Mouse (Mus musculus): Measurements from ENCODE around the gene Alpk3. TPM values are rescaled to one million over a fixed set of nuclear protein-coding genes. Genes with fewer than 3 reads are reported as not detected.
A peak's percentile ranks its signal among the peaks of the same experiment; 100 is the strongest.

Gene Alpk3
- polyA plus RNA-seq, 1 experiment from 2014 or later, result 0.11 TPM

DNA sequence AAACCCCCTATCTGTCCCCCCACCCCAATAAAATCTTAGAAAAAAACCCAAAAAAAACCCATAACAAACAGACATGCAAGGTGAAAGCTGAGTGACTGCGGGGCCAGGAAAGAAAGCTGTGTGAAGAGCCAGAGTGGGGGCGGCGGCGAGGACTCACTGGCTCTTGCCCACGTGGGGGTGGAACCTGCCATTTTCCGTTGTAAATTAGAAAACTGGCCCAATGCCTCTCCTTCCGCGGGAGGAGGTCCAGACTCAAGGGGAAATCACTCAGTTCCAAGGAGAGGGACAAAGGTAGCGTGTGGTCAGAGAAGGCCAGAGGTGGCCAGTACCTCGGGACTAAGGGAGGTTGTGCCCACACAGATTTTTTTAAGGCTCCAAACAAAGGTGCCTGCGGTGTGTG is 4.5 kb downstream of the Alpk3 start:
- WGBS, result 77% methylated on average over 11 of the region's 11 CpGs
- Histone ChIP-seq H3K27ac (replicated peaks) (no peak overlapping the region), H3K4me2 (replicated peaks; ENCODE audit: low read depth) (no peak overlapping the region), H3K4me1 (replicated peaks; ENCODE audit: control insufficient read depth, insufficient read depth) (no peaks in the 10 kb centered on the region), H3K9me3 (ENCODE audit: control insufficient read depth, low read length) (no peaks in the 10 kb centered on the region), H3K9ac (ENCODE audit: low read length) (no peak overlapping the region), H3K4me3 (ENCODE audit: low read depth, low read length) (no peak overlapping the region), H3K27me3 (ENCODE audit: control insufficient read depth, insufficient read depth, low read length) (no peaks in the 10 kb centered on the region), H3K36me3 (ENCODE audit: control insufficient read depth, insufficient read depth, low read length) (no peaks in the 10 kb centered on the region)
- DNase-seq (ENCODE audit: low spot score), result no peak
- ATAC-seq (ENCODE audit: low FRiP score, low TSS enrichment), result no peak
- TF ChIP-seq EP300 (optimal IDR thresholded peaks at IDR 0.05) (no peak), CTCF (IDR thresholded peaks at IDR 0.05; ENCODE audit: low read depth) (no peak)

DNA sequence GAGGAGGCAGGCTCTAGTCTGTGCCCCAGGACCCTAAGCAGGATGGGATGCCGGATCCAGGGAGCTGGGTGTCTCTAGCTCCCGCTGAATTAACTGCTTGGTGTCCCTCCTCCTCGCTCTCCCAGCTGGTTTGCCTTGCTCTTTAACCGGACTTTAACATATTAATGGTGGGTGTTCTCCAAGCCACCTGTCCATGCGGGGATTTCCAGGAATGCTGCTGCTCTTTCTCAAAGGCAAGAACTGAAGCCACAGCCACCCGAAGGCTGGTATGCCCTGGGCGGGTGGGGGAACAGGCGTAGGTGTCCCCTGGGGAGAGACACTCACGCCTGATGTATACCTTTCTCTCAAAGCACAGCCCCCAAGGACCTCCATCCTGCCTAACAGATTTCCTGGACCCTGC is 5.9 kb downstream of the Alpk3 start:
- Histone ChIP-seq H3K4me3 (ENCODE audit: low read depth, low read length) (no peak overlapping the region), H3K4me2 (replicated peaks; ENCODE audit: low read depth) (no peak overlapping the region), H3K9me3 (ENCODE audit: control insufficient read depth, low read length) (no peaks in the 10 kb centered on the region), H3K4me1 (replicated peaks; ENCODE audit: control insufficient read depth, insufficient read depth) (no peaks in the 10 kb centered on the region), H3K9ac (ENCODE audit: low read length) (no peak overlapping the region), H3K27ac (replicated peaks) (no peak overlapping the region), H3K36me3 (ENCODE audit: control insufficient read depth, insufficient read depth, low read length) (no peaks in the 10 kb centered on the region), H3K27me3 (ENCODE audit: control insufficient read depth, insufficient read depth, low read length) (no peaks in the 10 kb centered on the region)
- TF ChIP-seq EP300 (optimal IDR thresholded peaks at IDR 0.05), result no peak
- no peak for DNase-seq (ENCODE audit: low spot score)
- no peak for ATAC-seq (ENCODE audit: low FRiP score, low TSS enrichment)
- WGBS, result 68% methylated on average over 9 of the region's 9 CpGs

DNA sequence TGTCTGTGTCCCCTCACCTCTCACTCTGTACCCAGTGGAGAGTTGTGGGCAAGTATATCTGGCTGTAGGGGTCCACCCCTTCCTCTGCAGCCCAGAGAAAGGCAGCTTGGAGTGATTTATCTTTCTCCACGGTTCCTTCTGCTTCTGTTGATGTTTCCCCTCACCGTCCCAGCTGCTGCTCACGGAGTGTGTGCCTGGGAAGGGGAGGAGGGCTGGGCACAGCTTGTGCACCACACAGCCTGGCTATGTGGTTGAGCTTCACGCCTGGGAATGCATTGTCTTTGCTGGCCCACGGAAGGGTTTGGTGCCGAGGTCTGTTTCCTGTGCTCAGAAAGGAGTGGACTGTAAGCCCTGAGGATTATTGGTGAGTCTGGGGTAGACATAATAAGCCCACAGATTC is 9.3 kb downstream of the Alpk3 start:
- H3K4me1 ChIP-seq (replicated peaks; ENCODE audit: control insufficient read depth, insufficient read depth), result no peaks in the 10 kb centered on the region
- H3K4me3 ChIP-seq (ENCODE audit: low read depth, low read length), result no peak overlapping the region
- DNase-seq (ENCODE audit: low spot score), result no peak
- H3K27ac ChIP-seq (replicated peaks), result no peak overlapping the region
- no peak for TF ChIP-seq EP300 (optimal IDR thresholded peaks at IDR 0.05)
- TF ChIP-seq CTCF (IDR thresholded peaks at IDR 0.05; ENCODE audit: low read depth), result no peak
- H3K27me3 ChIP-seq (ENCODE audit: control insufficient read depth, insufficient read depth, low read length), result no peaks in the 10 kb centered on the region
- no peak for ATAC-seq (ENCODE audit: low FRiP score, low TSS enrichment)
- no peaks in the 10 kb centered on the region for H3K36me3 ChIP-seq (ENCODE audit: control insufficient read depth, insufficient read depth, low read length)
- H3K9ac ChIP-seq (ENCODE audit: low read length), result no peak overlapping the region
- H3K4me2 ChIP-seq (replicated peaks; ENCODE audit: low read depth), result no peak overlapping the region
- 14% methylated on average over 6 of the region's 6 CpGs for WGBS
- H3K9me3 ChIP-seq (ENCODE audit: control insufficient read depth, low read length), result no peaks in the 10 kb centered on the region

DNA sequence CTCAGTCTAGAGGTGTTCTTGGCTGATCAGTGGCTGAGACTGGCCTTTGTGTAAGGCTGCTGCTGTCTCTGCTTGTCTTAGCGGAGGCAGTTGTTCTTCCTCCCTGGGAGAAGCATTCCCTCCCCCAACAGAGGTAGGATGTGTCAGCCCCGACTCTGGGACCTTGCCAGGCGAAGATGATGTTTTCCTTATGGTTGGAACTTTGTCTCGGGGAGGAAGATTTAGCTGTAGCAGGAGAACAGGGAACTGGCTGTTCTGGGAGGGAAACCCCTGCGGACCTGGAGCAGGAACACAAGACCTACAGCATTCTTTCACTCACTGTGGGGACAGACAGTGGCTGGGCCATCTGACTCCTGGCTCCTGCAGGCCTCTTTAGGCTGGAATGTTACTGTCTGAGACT is 15.1 kb downstream of the Alpk3 start:
- no peak overlapping the region for H3K27ac ChIP-seq (replicated peaks)
- no peaks in the 10 kb centered on the region for H3K9me3 ChIP-seq (ENCODE audit: control insufficient read depth, low read length)
- H3K9ac ChIP-seq (ENCODE audit: low read length), result no peak overlapping the region
- TF ChIP-seq EP300 (optimal IDR thresholded peaks at IDR 0.05) (no peak), CTCF (IDR thresholded peaks at IDR 0.05; ENCODE audit: low read depth) (no peak)
- peak; percentile 43 for DNase-seq (ENCODE audit: low spot score)
- H3K27me3 ChIP-seq (ENCODE audit: control insufficient read depth, insufficient read depth, low read length), result no peaks in the 10 kb centered on the region
- H3K4me3 ChIP-seq (ENCODE audit: low read depth, low read length), result no peak overlapping the region
- no peak overlapping the region for H3K4me2 ChIP-seq (replicated peaks; ENCODE audit: low read depth)
- 26% methylated on average over 5 of the region's 5 CpGs for WGBS
- peaks cover 2% of the 10 kb centered on the region; the same call in 1 of the 2 replicates for H3K4me1 ChIP-seq (replicated peaks; ENCODE audit: control insufficient read depth, insufficient read depth)
- no peak for ATAC-seq (ENCODE audit: low FRiP score, low TSS enrichment)
- no peaks in the 10 kb centered on the region for H3K36me3 ChIP-seq (ENCODE audit: control insufficient read depth, insufficient read depth, low read length)

DNA sequence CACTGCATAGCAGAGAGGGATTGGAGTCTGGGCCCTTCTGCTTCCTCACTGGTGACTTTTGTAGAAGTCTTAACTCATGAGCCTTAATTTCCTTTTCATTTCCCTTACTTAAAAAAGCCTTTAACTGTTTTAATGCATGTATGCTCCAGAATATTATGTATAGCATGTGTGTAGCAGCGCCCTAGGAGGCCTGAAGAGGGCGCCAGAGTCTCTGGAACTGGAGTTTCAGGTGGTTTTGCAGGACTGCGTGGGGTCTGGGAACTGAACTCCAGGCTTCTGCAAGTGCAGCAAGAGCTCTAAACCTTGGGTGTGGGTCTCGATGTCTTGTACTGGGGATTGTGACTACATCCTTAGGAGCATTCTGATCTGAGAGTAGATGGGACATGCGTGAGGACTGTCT is 15.9 kb downstream of the Alpk3 start:
- DNase-seq (ENCODE audit: low spot score) (no peak), ATAC-seq (ENCODE audit: low FRiP score, low TSS enrichment) (no peak)
- H3K9ac ChIP-seq (ENCODE audit: low read length), result no peak overlapping the region
- no peaks in the 10 kb centered on the region for H3K36me3 ChIP-seq (ENCODE audit: control insufficient read depth, insufficient read depth, low read length)
- no peak overlapping the region for H3K27ac ChIP-seq (replicated peaks)
- no peaks in the 10 kb centered on the region for H3K27me3 ChIP-seq (ENCODE audit: control insufficient read depth, insufficient read depth, low read length)
- 87% methylated on average over 5 of the region's 5 CpGs for whole genome bisulfite sequencing
- H3K4me1 ChIP-seq (replicated peaks; ENCODE audit: control insufficient read depth, insufficient read depth), result peaks cover 2% of the 10 kb centered on the region; the same call in 1 of the 2 replicates
- TF ChIP-seq EP300 (optimal IDR thresholded peaks at IDR 0.05) (no peak), CTCF (IDR thresholded peaks at IDR 0.05; ENCODE audit: low read depth) (peak; percentile 53)
- H3K4me3 ChIP-seq (ENCODE audit: low read depth, low read length), result no peak overlapping the region
- H3K9me3 ChIP-seq (ENCODE audit: control insufficient read depth, low read length), result no peaks in the 10 kb centered on the region
- no peak overlapping the region for H3K4me2 ChIP-seq (replicated peaks; ENCODE audit: low read depth)

DNA sequence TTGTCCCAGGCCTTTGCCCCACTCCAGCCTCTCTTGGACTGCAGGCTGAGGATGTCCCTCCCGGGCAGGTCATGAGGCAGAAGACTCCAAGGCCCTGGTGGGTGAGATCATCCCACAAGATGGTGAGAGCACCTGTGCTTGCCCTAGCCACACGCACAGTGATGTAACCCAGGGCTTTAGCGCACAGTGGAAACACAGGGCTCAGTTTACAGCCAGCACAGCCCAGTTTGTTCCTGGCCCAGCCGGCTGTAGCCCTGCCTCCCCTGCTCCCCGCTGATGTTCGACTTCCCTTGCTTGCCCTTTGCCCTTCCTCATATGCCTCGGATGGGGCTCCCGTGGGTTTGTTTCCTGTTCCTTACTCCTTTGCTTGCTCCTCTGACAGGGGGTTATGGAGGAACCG is 17.1 kb downstream of the Alpk3 start:
- Histone ChIP-seq H3K36me3 (ENCODE audit: control insufficient read depth, insufficient read depth, low read length) (no peaks in the 10 kb centered on the region), H3K27me3 (ENCODE audit: control insufficient read depth, insufficient read depth, low read length) (no peaks in the 10 kb centered on the region), H3K4me2 (replicated peaks; ENCODE audit: low read depth) (no peak overlapping the region), H3K9me3 (ENCODE audit: control insufficient read depth, low read length) (no peaks in the 10 kb centered on the region), H3K27ac (replicated peaks) (peak overlapping the region; percentile 58), H3K4me1 (replicated peaks; ENCODE audit: control insufficient read depth, insufficient read depth) (peaks cover 2% of the 10 kb centered on the region; the same call in 1 of the 2 replicates), H3K9ac (ENCODE audit: low read length) (no peak overlapping the region), H3K4me3 (ENCODE audit: low read depth, low read length) (no peak overlapping the region)
- TF ChIP-seq CTCF (IDR thresholded peaks at IDR 0.05; ENCODE audit: low read depth), result no peak
- TF ChIP-seq EP300 (optimal IDR thresholded peaks at IDR 0.05), result no peak
- DNase-seq (ENCODE audit: low spot score) (no peak), ATAC-seq (ENCODE audit: low FRiP score, low TSS enrichment) (peak; percentile 77)
- WGBS, result 38% methylated on average over 9 of the region's 9 CpGs
